Mouse (Mus musculus) gastrocnemius, adult 18-20 months (tissue): ENCODE measurements at regions not wholly inside any gene's neighbourhood (a gene's known extent, or its start where the extent isn't known, plus 50 kb on each side); places are given as distances from the start of the nearest gene placed in this dataset.

ENCODE experiments used
- DNase-seq: peaks from one replicate; pipeline ENCODE4 v3.0.0; 2021; ENCODE audit warnings: low spot score

- DNase-seq: no peak
These were observed 121.5 kb upstream of the Ifne start for GRCm38 (mm10) chr4:89001470-89001869.

GRCm38 (mm10) chr4:89000855-89001254, 120.9 kb upstream of the Ifne start:
- DNase-seq: no peak

- DNase-seq: no peak
These were observed 120.2 kb upstream of the Ifne start for GRCm38 (mm10) chr4:89000200-89000599.

GRCm38 (mm10) chr4:88998286-88998685, 118.3 kb upstream of the Ifne start:
- no peak for DNase-seq

- no peak for DNase-seq
These were observed 115.3 kb upstream of the Ifne start for GRCm38 (mm10) chr4:88995129-88995919.

- no peak for DNase-seq
These were observed 114.5 kb upstream of the Ifne start for GRCm38 (mm10) chr4:88994486-88994885.

GRCm38 (mm10) chr4:88992498-88992897, 112.5 kb upstream of the Ifne start:
- no peak for DNase-seq

- DNase-seq: no peak
These were observed 108.4 kb upstream of the Ifne start for GRCm38 (mm10) chr4:88988363-88988762.

GRCm38 (mm10) chr4:88987103-88987502, 107.1 kb upstream of the Ifne start:
- DNase-seq: no peak

GRCm38 (mm10) chr4:88982457-88982856, 102.5 kb upstream of the Ifne start:
- no peak for DNase-seq

GRCm38 (mm10) chr4:88977099-88977888, 97.3 kb upstream of the Ifne start:
- no peak for DNase-seq

GRCm38 (mm10) chr4:88974535-88974934, 94.5 kb upstream of the Ifne start:
- peak; percentile 26 for DNase-seq

- DNase-seq: no peak
These were observed 89.3 kb upstream of the Ifne start for GRCm38 (mm10) chr4:88969134-88969841.

GRCm38 (mm10) chr4:88959621-88960020, 79.6 kb upstream of the Ifne start:
- no peak for DNase-seq

GRCm38 (mm10) chr4:88956605-88957004, 76.6 kb upstream of the Ifne start:
- DNase-seq: no peak

- DNase-seq: no peak
These were observed 76.2 kb upstream of the Ifne start for GRCm38 (mm10) chr4:88956151-88956550.

GRCm38 (mm10) chr4:88955571-88955970, 75.6 kb upstream of the Ifne start:
- DNase-seq: no peak

GRCm38 (mm10) chr4:88954045-88954444, 74.0 kb upstream of the Ifne start:
- DNase-seq: no peak

GRCm38 (mm10) chr4:88951034-88951336, 71.0 kb upstream of the Ifne start:
- DNase-seq: no peak

- DNase-seq: no peak
These were observed 70.4 kb upstream of the Ifne start for GRCm38 (mm10) chr4:88950181-88951033.
